Mouse (Mus musculus) CH12.LX (cell line): ENCODE data around the gene Ces2e. TPM values are rescaled to one million over a fixed set of nuclear protein-coding genes. Genes with fewer than 3 reads are reported as not detected.

Experiments used
- DNase-seq: peaks from one replicate; pipeline ENCODE4 v3.0.0-alpha.2; 2013; ENCODE audit errors: extremely low read depth
- H3K27ac ChIP-seq: 2 replicates; pipeline ENCODE4 v1.5.1; 2012; ENCODE audit warnings: low read depth, mild to moderate bottlenecking, control low read depth, moderate library complexity; ENCODE audit not compliant: insufficient read depth
- H3K27me3 ChIP-seq: replicated peaks from 2 replicates; pipeline ENCODE3; 2012; ENCODE audit warnings: inconsistent platforms
- H3K36me3 ChIP-seq, 2 experiments: replicated peaks in 1 of 2; 2 replicates each; pipeline versions ENCODE3 to v1.6.1; 2012; ENCODE audit warnings: inconsistent platforms in 1 of 2, low read length in 1 of 2, mild to moderate bottlenecking in 1 of 2, mixed read lengths in 1 of 2, moderate library complexity in 1 of 2; ENCODE audit not compliant: control insufficient read depth in 1 of 2, insufficient read depth in 1 of 2
- H3K4me1 ChIP-seq, 2 experiments: 2 replicates each; pipeline ENCODE4 v1.6.1; 2012; ENCODE audit warnings: inconsistent platforms in 1 of 2, moderate library complexity in 1 of 2; ENCODE audit not compliant: insufficient read depth in 2 of 2, control insufficient read depth in 1 of 2
- H3K4me2 ChIP-seq: 2 replicates; pipeline ENCODE4 v1.6.1; 2012; ENCODE audit warnings: low read depth, mild to moderate bottlenecking, control low read depth; ENCODE audit not compliant: poor library complexity, insufficient read depth, severe bottlenecking
- H3K4me3 ChIP-seq, 3 experiments: fragments of 150-350 bp in 1 of 3; sonication (generic) in 1 of 3; replicated peaks in 1 of 3; 2 replicates each; pipeline versions ENCODE3 to v1.5.1; 2011 to 2012; ENCODE audit warnings: low read depth in 2 of 3, low read length in 2 of 3, mild to moderate bottlenecking in 2 of 3, moderate library complexity in 2 of 3, control low read depth in 1 of 3, improper control_type of control experiment in 1 of 3, inconsistent platforms in 1 of 3, mixed read lengths in 1 of 3; ENCODE audit not compliant: poor library complexity in 1 of 3
- H3K79me2 ChIP-seq: replicated peaks from 2 replicates; pipeline ENCODE4 v1.6.1; 2012; ENCODE audit warnings: mild to moderate bottlenecking, moderate library complexity; ENCODE audit not compliant: control insufficient read depth, poor library complexity, insufficient read depth, severe bottlenecking; ENCODE audit errors: extremely low read depth
- H3K9ac ChIP-seq: 2 replicates; pipeline ENCODE4 v1.6.1; 2012; ENCODE audit warnings: low read depth, mild to moderate bottlenecking, control low read depth, moderate library complexity; ENCODE audit not compliant: insufficient read depth
- H3K9me3 ChIP-seq: replicated peaks from 2 replicates; pipeline ENCODE3; 2012; ENCODE audit warnings: low read length, inconsistent platforms, mixed read lengths
- CHD1 ChIP-seq: IDR thresholded peaks from 2 replicates; pipeline ENCODE4 v1.6.1; 2012; ENCODE audit warnings: low read depth, low read length, improper control_type of control experiment, inconsistent platforms
- CTCF ChIP-seq, 2 experiments: IDR thresholded peaks in 1 of 2; conservative IDR thresholded peaks in 1 of 2; 2 replicates each; pipeline ENCODE4 v1.5.1; 2011 to 2012; ENCODE audit warnings: low read depth in 2 of 2, low read length in 2 of 2, improper control_type of control experiment in 1 of 2, inconsistent platforms in 1 of 2, mild to moderate bottlenecking in 1 of 2, moderate library complexity in 1 of 2
- JUN ChIP-seq: IDR thresholded peaks from 2 replicates; pipeline ENCODE4 v1.6.1; 2011; ENCODE audit warnings: low read depth, mild to moderate bottlenecking, low read length, improper control_type of control experiment, moderate library complexity; ENCODE audit not compliant: insufficient read depth
- JUND ChIP-seq: conservative IDR thresholded peaks from 2 replicates; pipeline ENCODE4 v1.6.1; 2011; ENCODE audit warnings: low read depth, low read length, improper control_type of control experiment
- KAT2A ChIP-seq: IDR thresholded peaks from 2 replicates; pipeline ENCODE4 v1.6.1; 2012; ENCODE audit warnings: low read length, improper control_type of control experiment, inconsistent platforms; ENCODE audit not compliant: insufficient replicate concordance
- NELFE ChIP-seq: IDR thresholded peaks from 2 replicates; pipeline ENCODE4 v1.6.1; 2011; ENCODE audit warnings: low read depth, low read length, improper control_type of control experiment
- NRF1 ChIP-seq: IDR thresholded peaks from 2 replicates; pipeline ENCODE4 v1.6.1; 2014; ENCODE audit warnings: low read depth, mild to moderate bottlenecking, inconsistent platforms, low read length, improper control_type of control experiment, moderate library complexity
- POLR2AphosphoS2 ChIP-seq: IDR thresholded peaks from 2 replicates; pipeline ENCODE4 v1.6.1; 2011; ENCODE audit warnings: low read depth, low read length, improper control_type of control experiment
- RCOR1 ChIP-seq: conservative IDR thresholded peaks from 2 replicates; pipeline ENCODE4 v1.6.1; 2012; ENCODE audit warnings: low read depth, mild to moderate bottlenecking, inconsistent platforms, low read length, improper control_type of control experiment
- SMC3 ChIP-seq: IDR thresholded peaks from 2 replicates; pipeline ENCODE4 v1.6.1; 2011; ENCODE audit warnings: low read depth, low read length, improper control_type of control experiment
- USF1 ChIP-seq: IDR thresholded peaks from 2 replicates; pipeline ENCODE4 v1.6.1; 2014; ENCODE audit warnings: low read depth, mild to moderate bottlenecking, inconsistent platforms, low read length, improper control_type of control experiment
- USF2 ChIP-seq: conservative IDR thresholded peaks from 2 replicates; pipeline ENCODE4 v1.6.1; 2011; ENCODE audit warnings: low read depth, low read length, improper control_type of control experiment
- ZNF384 ChIP-seq: IDR thresholded peaks from 2 replicates; pipeline ENCODE4 v1.6.1; 2012; ENCODE audit warnings: low read depth, low read length, improper control_type of control experiment, inconsistent platforms
- dilution Hi-C: fragments of 300-500 bp; cut with MboI; formaldehyde crosslinking; loops from 2 replicates; pipeline ENCODE4 v1.14.3; 2020; ENCODE audit warnings: low sequenced_read_pairs; ENCODE audit not compliant: extremely low pct_unique_long_range_greater_than_20kb, extremely low pct_ligation_motif_present
- in situ Hi-C: fragments of 300-500 bp; cut with MboI; formaldehyde crosslinking; loops from 3 replicates; pipeline ENCODE4 v1.14.3; 2019; ENCODE audit warnings: low sequenced_read_pairs, low pct_ligation_motif_present, low pct_unique_long_range_greater_than_20kb, mixed read lengths
- polyA plus RNA-seq: library from polyadenylated mRNA; unstranded; fragments of >175 nt; gene quantifications from 2 replicates; pipeline ENCODE4 v1.2.1, GENCODE M21; 2012; ENCODE audit warnings: low read depth; ENCODE audit not compliant: insufficient read length
- total RNA-seq, 2 experiments: library from RNA; depleted of rRNA; stranded (reverse); fragments of 300-350 nt in 1 of 2; fragments of >200 nt in 1 of 2; gene quantifications; 2 replicates each; pipeline ENCODE4 v1.2.3; 2012 to 2014

Gene Ces2e
- total and polyA plus RNA-seq, 3 experiments: 0.11 TPM; not detected in 2

GRCm38 (mm10) chr8:104962229-104962901 is 36.3 kb downstream of the Ces2e start:
- in situ Hi-C loops: no loop called here
- DNase-seq: no peak
- no peaks in the 10 kb centered on the region for H3K79me2 ChIP-seq
- H3K27ac ChIP-seq: no peak overlapping the region
- no peaks in the 10 kb centered on the region for H3K36me3 ChIP-seq
- H3K9ac ChIP-seq: no peak overlapping the region
- no peaks in the 10 kb centered on the region for H3K9me3 ChIP-seq
- H3K4me2 ChIP-seq: no peak overlapping the region
- H3K4me1 ChIP-seq: 0 out of 4 replicates have a peak, but pooled peaks cover 0 to 2% of the 10 kb centered on the region in 2 experiments
- dilution Hi-C loops: no loop called here
- H3K4me3 ChIP-seq: no peak overlapping the region
- no peaks in the 10 kb centered on the region for H3K27me3 ChIP-seq
- TF ChIP-seq CTCF (conservative IDR thresholded peaks at IDR 0.05 in 1 of 2, IDR thresholded peaks at IDR 0.05 in 1 of 2; ENCODE audit: low read depth in 2 of 2, low read length in 2 of 2) (no peak), RCOR1 (no peak), JUND (no peak), NRF1 (no peak), USF2 (no peak), JUN (no peak), SMC3 (no peak), CHD1 (no peak), KAT2A (no peak), ZNF384 (no peak), USF1 (no peak)

GRCm38 (mm10) chr8:104963375-104963894 is 37.4 kb downstream of the Ces2e start:
- dilution Hi-C loops (no loop called here), in situ Hi-C loops (no loop called here)
- H3K9me3 ChIP-seq: no peaks in the 10 kb centered on the region
- H3K9ac ChIP-seq: no peak overlapping the region
- no peak overlapping the region for H3K4me3 ChIP-seq
- no peak overlapping the region for H3K4me2 ChIP-seq
- no peak for TF ChIP-seq NRF1
- TF ChIP-seq NELFE: no peak
- no peak for TF ChIP-seq KAT2A
- no peak for TF ChIP-seq POLR2AphosphoS2
- TF ChIP-seq ZNF384: no peak
- H3K36me3 ChIP-seq: no peaks in the 10 kb centered on the region
- no peaks in the 10 kb centered on the region for H3K79me2 ChIP-seq
- H3K27ac ChIP-seq: no peak overlapping the region
- 0 out of 4 replicates have a peak, but pooled peaks cover 0 to 2% of the 10 kb centered on the region in 2 experiments for H3K4me1 ChIP-seq
- H3K27me3 ChIP-seq: no peaks in the 10 kb centered on the region
- no peak for DNase-seq
